Mouse (Mus musculus) intestine, embryonic 16.5 days (tissue): ENCODE data around the gene Gabarapl2. TPM values are rescaled to one million over a fixed set of nuclear protein-coding genes. Genes with fewer than 3 reads are reported as not detected.

Experiments
- ATAC-seq: fragments of 200-750 bp; cut with Nextera tagmentation; 2 replicates; pipeline ENCODE4 v1.8.0; 2017; ENCODE audit warnings: moderate TSS enrichment, moderate library complexity
- H3K27ac ChIP-seq: fragments of 300-500 bp; sonication (generic); 2 replicates; pipeline ENCODE4 v1.5.1; 2014; ENCODE audit warnings: mild to moderate bottlenecking, low read length
- H3K27me3 ChIP-seq: fragments of 300-500 bp; sonication (generic); replicated peaks from 2 replicates; pipeline ENCODE4 v1.6.1; 2014; ENCODE audit warnings: low read length, control low read depth, mixed read lengths; ENCODE audit not compliant: control insufficient read depth, insufficient read depth
- H3K36me3 ChIP-seq: fragments of 300-500 bp; sonication (generic); 2 replicates; pipeline ENCODE4 v1.6.1; 2014; ENCODE audit warnings: low read length, control low read depth; ENCODE audit not compliant: control insufficient read depth, insufficient read depth
- H3K4me1 ChIP-seq: fragments of 300-500 bp; sonication (generic); 2 replicates; pipeline ENCODE4 v1.6.1; 2014; ENCODE audit warnings: low read length, control low read depth, mixed read lengths; ENCODE audit not compliant: control insufficient read depth, insufficient read depth
- H3K4me2 ChIP-seq: fragments of 300-500 bp; sonication (generic); 2 replicates; pipeline ENCODE4 v1.6.1; 2014; ENCODE audit warnings: low read depth, low read length, control low read depth
- H3K4me3 ChIP-seq: fragments of 300-500 bp; sonication (generic); 2 replicates; pipeline ENCODE4 v1.5.1; 2014; ENCODE audit warnings: mild to moderate bottlenecking, low read length
- H3K9ac ChIP-seq: fragments of 300-500 bp; sonication (generic); 2 replicates; pipeline ENCODE4 v1.6.1; 2014; ENCODE audit warnings: low read depth, low read length
- H3K9me3 ChIP-seq: fragments of 300-500 bp; sonication (generic); 2 replicates; pipeline ENCODE4 v1.6.1; 2016; ENCODE audit warnings: low read length, control low read depth; ENCODE audit not compliant: control insufficient read depth
- WGBS: fragments of 180-500 bp; shearing (Covaris S2); extraction: QIAGEN DNeasy Blood & Tissue Kit; methylation state at CpG from one replicate; pipeline ENCODE4 v1.1.7; 2014; 5-methylcytosine and 5-hydroxymethylcytosine counted together
- polyA plus RNA-seq: library from polyadenylated mRNA; unstranded; fragments of >200 nt; fragmentation: Nextera tagmentation; extraction: Ambion mirVana; gene quantifications from 2 replicates; pipeline ENCODE4 v1.2.1, GENCODE M21; 2015

Gene Gabarapl2
- polyA plus RNA-seq, 1 experiment from 2014 or later = 212 TPM

- ATAC-seq = no peak
- Histone ChIP-seq H3K4me2 (no peak overlapping the region), H3K4me1 (no peaks in the 10 kb centered on the region), H3K27me3 (no peaks in the 10 kb centered on the region), H3K4me3 (no peak overlapping the region), H3K36me3 (peaks cover 5% of the 10 kb centered on the region), H3K9ac (no peak overlapping the region), H3K9me3 (no peaks in the 10 kb centered on the region), H3K27ac (no peak overlapping the region)
- WGBS = 80% methylated on average over 2 of the region's 2 CpGs
These were observed 6.6 kb downstream of the Gabarapl2 start for GRCm38 (mm10) chr8:111947144-111947543.

DNA sequence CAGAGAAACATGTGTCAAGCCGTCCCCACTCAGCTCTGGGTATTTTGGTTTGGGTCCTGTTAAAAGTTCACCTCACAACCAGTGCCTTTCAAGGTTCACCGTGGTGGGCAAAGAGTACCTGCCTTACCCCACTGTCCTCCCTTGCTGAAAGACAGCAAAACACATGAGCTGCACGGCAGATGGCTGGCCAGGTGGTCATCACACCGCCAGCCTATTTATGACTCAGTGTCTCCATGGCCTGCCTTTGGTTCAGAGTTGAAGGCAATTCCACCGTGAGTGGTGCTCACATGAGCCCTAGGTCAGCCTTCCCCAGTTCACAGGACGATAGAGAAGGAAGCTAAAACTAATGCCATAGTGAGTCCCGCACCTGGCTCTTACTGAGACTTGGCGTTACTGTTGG is 7.5 kb downstream of the Gabarapl2 start:
- Histone ChIP-seq H3K4me3 (no peak overlapping the region), H3K4me1 (no peaks in the 10 kb centered on the region), H3K36me3 (peaks cover 5% of the 10 kb centered on the region), H3K27me3 (no peaks in the 10 kb centered on the region), H3K4me2 (no peak overlapping the region), H3K9ac (no peak overlapping the region), H3K9me3 (no peaks in the 10 kb centered on the region), H3K27ac (no peak overlapping the region)
- 93% methylated on average over 8 of the region's 8 CpGs for WGBS
- no peak for ATAC-seq

GRCm38 (mm10) chr8:111950846-111951245 is 10.3 kb downstream of the Gabarapl2 start:
- no peaks in the 10 kb centered on the region for H3K4me1 ChIP-seq
- H3K9me3 ChIP-seq = no peaks in the 10 kb centered on the region
- whole genome bisulfite sequencing = 82% methylated on average over 3 of the region's 3 CpGs
- no peak overlapping the region for H3K4me2 ChIP-seq
- H3K9ac ChIP-seq = no peak overlapping the region
- H3K4me3 ChIP-seq = no peak overlapping the region
- ATAC-seq = no peak
- no peaks in the 10 kb centered on the region for H3K27me3 ChIP-seq
- H3K27ac ChIP-seq = no peak overlapping the region
- peaks cover 12% of the 10 kb centered on the region for H3K36me3 ChIP-seq

DNA sequence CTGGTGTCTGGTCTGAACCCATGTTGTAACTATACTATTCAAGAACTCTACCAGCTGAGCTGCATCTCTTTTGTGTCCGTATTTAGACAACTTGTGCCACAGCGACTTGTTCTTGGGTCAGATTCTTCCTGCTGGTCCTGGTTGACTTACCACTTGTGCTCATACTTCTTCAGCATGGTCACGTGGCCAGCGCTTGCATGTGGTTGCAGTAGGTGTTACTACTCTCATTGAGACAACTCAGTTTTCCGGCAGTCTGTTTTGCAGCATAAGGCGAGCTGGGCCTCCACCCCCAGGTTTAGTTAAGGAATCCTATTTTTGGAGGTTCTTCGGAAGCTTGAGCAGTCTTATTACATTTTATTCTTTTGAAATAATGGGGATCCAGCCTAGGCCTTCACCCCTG is 10.8 kb downstream of the Gabarapl2 start:
- no peaks in the 10 kb centered on the region for H3K27me3 ChIP-seq
- no peaks in the 10 kb centered on the region for H3K4me1 ChIP-seq
- H3K4me3 ChIP-seq = no peak overlapping the region
- peaks cover 12% of the 10 kb centered on the region for H3K36me3 ChIP-seq
- no peak overlapping the region for H3K4me2 ChIP-seq
- H3K9me3 ChIP-seq = no peaks in the 10 kb centered on the region
- 96% methylated on average over 7 of the region's 7 CpGs for WGBS
- no peak for ATAC-seq
- no peak overlapping the region for H3K27ac ChIP-seq
- H3K9ac ChIP-seq = no peak overlapping the region

GRCm38 (mm10) chr8:111951936-111952335 is 11.4 kb downstream of the Gabarapl2 start:
- Histone ChIP-seq H3K9ac (no peak overlapping the region), H3K4me1 (no peaks in the 10 kb centered on the region), H3K4me2 (no peak overlapping the region), H3K36me3 (peaks cover 17% of the 10 kb centered on the region), H3K27ac (no peak overlapping the region), H3K27me3 (no peaks in the 10 kb centered on the region), H3K9me3 (no peaks in the 10 kb centered on the region), H3K4me3 (no peak overlapping the region)
- WGBS = 93% methylated on average over 5 of the region's 5 CpGs
- ATAC-seq = no peak

DNA sequence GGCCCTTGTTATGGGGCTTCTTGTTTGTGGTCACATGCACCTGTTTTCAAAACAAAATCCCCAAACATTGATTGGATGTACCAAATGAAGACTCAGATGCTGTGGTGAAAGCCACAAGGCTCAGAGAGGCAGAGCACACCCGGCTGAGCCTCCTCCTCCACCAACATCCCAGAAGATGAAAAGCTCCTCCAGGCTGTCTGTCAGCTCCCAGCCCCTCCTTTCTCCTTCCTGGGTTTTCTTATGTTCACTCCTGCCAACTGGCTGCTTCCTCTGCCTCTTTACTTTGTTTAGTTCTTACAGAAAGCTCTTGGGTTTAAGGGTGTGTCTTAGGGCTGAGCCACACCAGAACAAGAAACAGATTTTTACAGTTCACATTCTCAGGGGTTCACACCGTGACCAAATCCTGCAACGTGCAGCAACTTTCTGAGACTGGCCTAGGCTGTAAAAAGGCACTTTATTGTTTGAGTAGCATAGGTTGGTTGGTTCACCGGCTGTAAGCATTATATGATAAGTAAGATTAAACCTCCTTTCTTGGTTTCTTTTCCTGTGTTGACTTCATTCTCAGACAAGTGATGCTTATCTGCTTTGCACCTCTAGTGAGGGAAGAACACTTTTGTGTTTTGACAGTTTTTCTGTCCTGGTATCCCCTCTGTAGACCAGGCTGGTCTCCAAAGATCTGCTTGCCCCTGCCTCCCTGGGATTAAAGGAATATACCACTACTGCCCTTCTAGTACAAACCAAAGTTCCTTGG is 14.5 kb downstream of the Gabarapl2 start:
- no peak overlapping the region for H3K27ac ChIP-seq
- H3K4me3 ChIP-seq = no peak overlapping the region
- no peaks in the 10 kb centered on the region for H3K27me3 ChIP-seq
- no peak for ATAC-seq
- no peaks in the 10 kb centered on the region for H3K9me3 ChIP-seq
- WGBS = 69% methylated on average over 4 of the region's 4 CpGs
- no peak overlapping the region for H3K4me2 ChIP-seq
- no peaks in the 10 kb centered on the region for H3K4me1 ChIP-seq
- peaks cover 17% of the 10 kb centered on the region; the same call in 1 of the 2 replicates for H3K36me3 ChIP-seq
- H3K9ac ChIP-seq = no peak overlapping the region

GRCm38 (mm10) chr8:111955879-111956278 is 15.4 kb downstream of the Gabarapl2 start:
- H3K4me1 ChIP-seq = no peaks in the 10 kb centered on the region
- no peak overlapping the region for H3K9ac ChIP-seq
- H3K4me3 ChIP-seq = no peak overlapping the region
- no peaks in the 10 kb centered on the region for H3K27me3 ChIP-seq
- H3K27ac ChIP-seq = no peak overlapping the region
- H3K36me3 ChIP-seq = peaks cover 17% of the 10 kb centered on the region; the same call in 1 of the 2 replicates
- H3K4me2 ChIP-seq = no peak overlapping the region
- no peak for ATAC-seq
- no peaks in the 10 kb centered on the region for H3K9me3 ChIP-seq
- 94% methylated on average over 5 of the region's 5 CpGs for WGBS

DNA sequence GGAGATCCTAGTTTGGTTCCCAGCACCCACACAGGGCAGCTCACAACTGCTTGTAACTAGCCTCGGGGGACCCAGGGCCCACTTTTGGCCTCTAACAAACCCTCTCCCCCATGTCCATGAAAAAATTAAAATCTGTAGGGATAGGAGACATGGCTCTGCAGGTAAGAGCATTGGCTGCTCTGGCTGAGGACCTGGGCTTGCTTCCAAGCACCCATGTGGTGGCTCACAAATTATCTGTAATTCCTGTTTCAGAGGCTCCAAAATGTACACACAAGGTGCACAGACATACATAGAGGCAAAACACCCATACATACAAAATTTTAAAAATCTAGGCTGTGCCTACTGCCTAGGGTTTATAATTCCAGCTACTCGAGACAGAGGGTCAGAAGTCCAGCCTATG is 16.7 kb downstream of the Gabarapl2 start:
- no peak for ATAC-seq
- no peaks in the 10 kb centered on the region for H3K9me3 ChIP-seq
- H3K27ac ChIP-seq = no peak overlapping the region
- no peak overlapping the region for H3K9ac ChIP-seq
- H3K4me3 ChIP-seq = no peak overlapping the region
- WGBS = 93% methylated on average over 2 of the region's 2 CpGs
- peaks cover 17% of the 10 kb centered on the region; the same call in 1 of the 2 replicates for H3K36me3 ChIP-seq
- H3K4me1 ChIP-seq = no peaks in the 10 kb centered on the region
- no peaks in the 10 kb centered on the region for H3K27me3 ChIP-seq
- H3K4me2 ChIP-seq = no peak overlapping the region

DNA sequence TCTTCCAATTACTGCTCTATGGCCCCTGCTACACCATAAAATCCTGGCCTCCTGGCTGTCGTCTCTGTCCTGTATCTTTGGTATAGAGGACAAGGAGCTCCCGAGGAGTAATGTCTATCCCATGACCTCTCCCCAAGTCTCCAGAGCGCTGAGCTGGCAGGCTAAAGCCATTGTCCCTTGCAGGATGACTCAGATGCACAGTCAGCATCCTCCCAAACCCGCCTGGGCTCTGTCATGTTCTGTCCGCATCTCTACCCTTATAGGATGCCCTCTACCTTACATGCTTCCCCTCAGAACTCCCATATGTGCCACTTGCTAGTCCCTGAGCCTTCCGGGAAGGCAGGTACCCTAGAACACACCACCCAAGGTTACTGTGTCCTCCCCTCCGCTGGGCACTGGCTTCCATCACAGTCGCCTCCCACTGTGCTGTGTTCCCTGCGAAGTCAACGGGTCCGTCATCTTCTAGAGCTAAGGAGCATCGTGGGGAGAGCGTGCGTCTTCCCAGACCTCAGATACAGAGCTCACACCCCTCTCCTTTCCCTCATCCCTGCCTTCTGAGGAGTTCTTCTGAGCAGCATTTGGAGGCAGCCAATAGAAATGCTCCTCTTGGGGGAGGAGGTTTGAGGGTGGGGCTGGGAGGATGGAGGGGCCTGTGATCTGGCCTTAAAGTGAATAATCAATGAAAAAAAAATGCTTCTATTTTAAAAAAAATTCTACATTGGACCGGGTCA is 20.3 kb downstream of the Gabarapl2 start:
- ATAC-seq = peak; percentile 23; the same call in 1 of the 2 replicates
- H3K9ac ChIP-seq = no peak overlapping the region
- WGBS = 70% methylated on average over 15 of the region's 15 CpGs
- H3K4me2 ChIP-seq = no peak overlapping the region
- no peak overlapping the region for H3K4me3 ChIP-seq
- no peak overlapping the region for H3K27ac ChIP-seq
- no peaks in the 10 kb centered on the region for H3K27me3 ChIP-seq
- no peaks in the 10 kb centered on the region for H3K9me3 ChIP-seq
- no peaks in the 10 kb centered on the region for H3K4me1 ChIP-seq
- H3K36me3 ChIP-seq = peaks cover 9% of the 10 kb centered on the region; the same call in 1 of the 2 replicates
